Mouse (Mus musculus) kidney, postnatal 36 days (tissue): Measurements from ENCODE around the gene Krt42.
"Not testable (repeated sequence)": the region's sequence is repeated elsewhere in the genome, so short reads cannot be mapped to it uniquely, and the experiment has no call there.

Experiments
- DNase-seq, 2 experiments: peaks; one replicate each; pipeline ENCODE4 v3.0.0; 2021 to 2022; ENCODE audit warnings: mixed read lengths in 2 of 2

The Krt42 gene

DNA sequence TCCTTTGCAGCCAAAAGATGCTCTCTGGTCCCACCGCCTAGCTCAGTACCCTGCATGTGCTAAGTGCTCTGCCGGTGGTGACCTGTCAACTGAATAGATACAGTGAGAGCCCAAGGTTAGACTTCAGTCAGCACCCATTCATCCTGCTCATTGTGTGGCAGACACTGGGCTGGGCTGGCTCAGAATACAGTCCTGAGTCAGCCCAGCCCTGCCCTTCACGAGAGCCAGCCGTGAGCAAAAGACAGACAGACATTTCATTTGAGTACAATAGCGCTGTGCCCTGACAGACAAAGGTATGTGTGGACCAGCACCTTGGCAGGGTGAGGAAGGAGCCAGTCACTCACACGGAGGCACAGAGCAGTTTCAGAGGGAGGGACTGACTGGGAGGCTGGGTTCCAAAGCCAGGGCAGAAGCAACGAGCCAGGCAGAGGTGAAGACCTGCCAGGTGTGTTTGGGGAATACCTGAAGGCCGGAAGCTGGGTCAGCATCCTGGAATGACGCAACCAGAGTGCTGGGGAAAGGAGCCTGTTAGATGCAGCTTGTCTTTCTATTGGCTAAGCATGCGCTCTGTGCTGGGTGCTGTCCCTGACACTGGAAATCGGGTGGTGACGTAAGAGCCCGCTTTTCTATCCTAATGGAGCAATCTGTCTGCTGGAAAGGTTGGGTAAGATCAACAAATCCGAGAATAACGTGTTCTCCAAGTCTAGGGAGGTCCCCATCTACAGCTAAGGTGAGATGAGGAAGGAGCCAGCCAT, 8.2 kb upstream of the Krt42 start:
- no peak for DNase-seq

GRCm38 (mm10) chr11:100275466-100275865, 5.8 kb upstream of the Krt42 start:
- DNase-seq = no peak

- DNase-seq = no peak
Measured at GRCm38 (mm10) chr11:100274719-100275118, 5.0 kb upstream of the Krt42 start.

DNA sequence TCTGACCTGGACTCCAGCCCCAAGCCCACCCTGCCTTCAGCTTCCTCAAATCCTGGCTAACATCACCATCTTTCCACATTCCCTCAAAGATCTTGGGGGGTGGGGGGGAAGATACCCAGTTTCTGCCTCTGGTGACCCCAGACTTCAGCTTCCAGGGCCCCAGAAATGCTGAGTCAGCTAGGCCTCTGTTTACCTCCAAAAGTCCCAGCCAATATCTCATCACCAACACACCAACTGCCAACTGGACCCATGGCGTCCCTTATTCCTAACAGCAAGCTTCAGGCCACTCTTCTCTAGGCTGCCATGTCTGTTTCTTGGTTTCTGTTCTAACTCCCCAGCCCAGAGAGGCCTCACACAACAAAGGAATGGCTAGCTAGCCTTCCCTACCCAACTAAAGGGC, 2.2 kb upstream of the Krt42 start:
- DNase-seq = no peak

DNA sequence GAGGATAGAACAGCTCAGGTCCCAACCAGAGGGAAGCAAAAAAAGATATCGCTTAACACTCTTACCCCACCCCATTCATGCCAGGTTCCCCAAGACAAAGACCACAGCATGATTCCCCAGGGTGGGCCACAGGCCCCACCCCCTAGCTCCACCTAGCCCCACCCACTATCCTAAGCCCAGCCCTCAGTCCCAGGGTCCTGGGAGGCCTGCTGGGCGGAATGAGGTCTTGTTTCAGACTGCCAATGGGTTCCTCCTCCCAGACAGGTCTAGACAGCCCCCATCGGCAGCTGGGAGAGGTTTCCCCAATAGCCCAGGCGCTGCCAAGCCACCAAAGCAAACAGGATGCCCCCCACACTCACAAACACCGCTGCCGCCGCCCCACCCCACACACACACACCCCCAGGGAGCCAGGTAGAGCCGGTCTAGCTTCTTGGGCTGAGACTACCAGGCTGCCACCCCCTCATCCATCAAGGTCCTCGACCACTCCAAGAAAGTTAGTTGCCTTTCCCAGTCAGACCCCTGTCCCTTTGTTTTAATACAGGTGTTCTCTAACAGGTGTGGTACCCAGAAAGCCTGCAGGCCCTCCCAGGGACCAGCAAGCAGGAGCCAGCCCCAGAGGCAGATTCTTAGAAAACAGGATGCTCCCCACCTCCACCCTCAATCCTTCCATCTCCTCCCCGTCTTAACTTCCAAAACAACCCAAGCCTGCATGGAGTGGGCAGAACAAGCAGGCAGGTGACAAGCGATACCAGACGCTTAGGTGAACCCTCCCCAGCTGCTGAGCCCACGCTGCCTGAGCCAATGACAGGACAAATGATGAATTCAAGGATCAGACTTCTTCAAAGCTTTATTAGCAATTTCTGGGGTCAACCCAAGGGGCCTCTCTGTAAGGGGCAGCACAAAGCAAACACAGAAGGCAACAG, 7.4 kb downstream of the Krt42 start:
- no peak for DNase-seq

- no peak for DNase-seq
Measured at GRCm38 (mm10) chr11:100261235-100261605, 8.5 kb downstream of the Krt42 start.

DNA sequence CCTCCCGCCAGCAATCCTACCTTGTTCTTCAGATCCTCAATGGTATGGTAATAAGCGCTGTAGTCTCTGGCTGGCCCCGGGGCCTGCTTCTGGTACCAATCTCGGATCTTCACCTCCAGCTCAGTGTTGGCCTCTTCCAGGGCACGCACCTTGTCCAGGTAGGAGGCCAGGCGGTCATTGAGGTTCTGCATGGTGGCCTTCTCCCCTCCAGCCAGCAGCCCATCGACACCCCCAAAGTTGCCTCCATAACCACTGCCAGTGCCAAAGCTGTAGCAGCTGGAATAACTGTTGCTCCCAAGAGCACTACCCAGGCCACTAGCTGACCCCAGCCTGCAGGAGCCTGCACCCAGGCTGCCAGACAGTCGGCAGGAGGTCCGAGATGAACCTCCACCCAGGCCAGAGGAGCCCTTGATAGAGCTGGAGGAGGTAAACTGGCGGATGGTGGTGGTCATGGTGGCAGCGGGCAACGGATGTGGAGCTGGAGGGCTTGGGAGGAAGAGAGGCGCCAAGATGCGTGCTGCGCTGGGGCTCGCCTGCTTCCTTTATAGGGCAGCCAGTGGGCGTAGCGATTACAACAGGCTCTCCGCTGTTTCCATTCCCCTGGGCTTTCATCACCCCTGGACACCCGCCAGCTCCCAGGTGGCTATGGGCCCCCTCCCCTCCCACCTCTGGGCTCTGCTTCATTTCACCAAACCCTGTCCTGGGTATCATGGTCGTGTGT, 9.0 kb downstream of the Krt42 start, which contains the start of gene Krt17:
Gene Krt17 (minus strand): TSS at position 516 of the 721 bp plus-strand sequence.
- DNase-seq = no peak

- DNase-seq = no peak
Measured at GRCm38 (mm10) chr11:100259079-100259478, 10.6 kb downstream of the Krt42 start.

- DNase-seq = no peak
Measured at GRCm38 (mm10) chr11:100257967-100258366, 11.7 kb downstream of the Krt42 start.

DNA sequence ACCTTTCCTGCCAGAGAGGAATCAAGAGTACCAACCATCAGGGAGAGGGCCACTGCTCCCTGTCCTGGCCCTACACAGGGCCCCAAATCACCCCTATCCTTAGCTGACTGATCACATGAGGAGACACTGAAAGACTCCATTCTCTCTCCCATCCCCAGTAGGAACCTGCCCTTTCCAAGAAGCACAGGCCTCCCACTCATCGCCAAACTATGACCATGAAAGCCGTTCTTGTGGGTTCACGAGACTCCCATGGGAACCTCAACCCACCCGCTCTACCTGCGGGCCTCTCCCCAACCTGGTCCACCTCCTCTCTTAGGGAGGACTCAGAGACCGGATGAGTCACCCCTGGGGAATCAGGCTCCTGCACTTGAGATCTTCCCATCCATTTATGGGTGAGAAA, 14.2 kb downstream of the Krt42 start:
- no peak for DNase-seq

- no peak for DNase-seq
Measured at GRCm38 (mm10) chr11:100254360-100255090, 15.1 kb downstream of the Krt42 start.

GRCm38 (mm10) chr11:100248852-100249465, 20.7 kb downstream of the Krt42 start, which contains the start of gene Krt16:
Gene Krt16, minus strand, starts transcription at chr11:100248902.
- DNase-seq = no peak

GRCm38 (mm10) chr11:100246471-100246870, 23.2 kb downstream of the Krt42 start:
- DNase-seq = not testable (repeated sequence)

GRCm38 (mm10) chr11:100240272-100240671, 29.4 kb downstream of the Krt42 start:
- not testable (repeated sequence) for DNase-seq

DNA sequence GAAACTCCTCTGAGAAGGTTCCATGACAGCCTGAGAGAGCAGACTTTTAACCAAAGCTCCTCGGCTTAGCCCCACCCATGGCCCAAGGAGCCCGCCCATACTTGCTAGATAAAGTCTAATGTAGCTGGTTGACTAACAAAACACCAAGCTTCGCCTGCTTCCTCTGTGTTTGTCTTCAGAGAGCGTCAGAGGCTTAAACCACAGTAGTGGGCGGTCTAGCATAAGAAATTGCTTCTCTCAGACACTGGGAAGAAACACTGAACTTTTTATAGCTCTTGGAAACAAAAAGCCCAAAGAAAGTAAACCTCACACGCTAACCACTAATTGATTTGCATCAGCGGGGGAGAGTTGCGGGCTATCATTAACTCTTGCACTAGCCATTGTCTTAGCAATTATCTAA, 47.9 kb downstream of the Krt42 start:
- DNase-seq = no peak

GRCm38 (mm10) chr11:100219304-100219703, 50.4 kb downstream of the Krt42 start:
- no peak for DNase-seq
